Mouse (Mus musculus): ENCODE results near the gene Timm22.

Timm22 gene

DNA sequence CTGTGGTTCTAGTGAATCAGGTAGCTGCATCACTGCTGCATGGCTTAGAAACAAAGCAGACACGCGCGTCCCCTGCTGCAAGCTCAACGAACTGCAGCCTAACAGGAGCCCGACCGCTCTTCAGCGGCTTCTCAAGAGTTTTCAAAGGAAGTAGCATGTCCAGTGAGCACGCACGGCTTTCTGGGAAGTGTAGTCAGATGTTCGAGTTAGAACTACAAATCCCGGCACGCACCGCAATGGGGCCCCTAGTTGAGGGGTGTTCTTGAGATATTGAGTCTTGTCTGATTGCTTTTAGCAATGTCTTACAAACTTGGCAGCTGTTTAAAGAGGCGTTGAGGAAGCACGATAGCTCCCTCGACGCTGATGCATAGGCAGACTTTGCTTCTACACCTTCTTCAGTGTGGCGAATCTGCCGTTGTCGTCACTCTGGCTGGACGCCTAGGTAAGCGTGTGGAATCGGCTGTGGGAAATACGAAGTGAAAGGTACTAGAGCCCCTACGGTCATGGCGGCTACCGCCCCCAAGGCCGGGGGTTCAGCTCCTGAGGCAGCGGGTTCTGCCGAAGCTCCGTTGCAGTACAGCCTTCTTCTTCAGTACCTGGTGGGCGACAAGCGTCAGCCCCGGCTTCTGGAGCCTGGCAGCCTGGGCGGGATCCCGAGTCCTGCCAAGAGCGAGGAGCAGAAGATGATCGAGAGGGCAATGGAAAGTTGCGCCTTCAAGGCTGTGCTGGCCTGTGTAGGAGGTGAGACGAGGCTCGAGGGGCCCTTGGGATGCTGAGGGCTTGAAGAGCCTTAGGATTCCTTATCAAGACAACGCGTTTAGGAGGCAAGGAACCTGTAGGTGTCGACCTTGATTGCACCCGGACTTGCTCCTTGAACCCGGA is at the start of gene Timm22:
Timm22 (plus strand) TSS at position 251 of the 882 bp plus-strand sequence.
- Histone ChIP-seq H3K36me3 (ENCODE audit: control insufficient read depth, insufficient read depth, low read length, poor library complexity, severe bottlenecking) (0 out of 2 replicates have a peak, but pooled peaks cover 2% of the 10 kb centered on the region), H3K27me3 (ENCODE audit: control insufficient read depth, insufficient read depth, low read length, poor library complexity, severe bottlenecking) (no peaks in the 10 kb centered on the region)
- peak; percentile 99 for DNase-seq (ENCODE audit: low read depth, low spot score)

DNA sequence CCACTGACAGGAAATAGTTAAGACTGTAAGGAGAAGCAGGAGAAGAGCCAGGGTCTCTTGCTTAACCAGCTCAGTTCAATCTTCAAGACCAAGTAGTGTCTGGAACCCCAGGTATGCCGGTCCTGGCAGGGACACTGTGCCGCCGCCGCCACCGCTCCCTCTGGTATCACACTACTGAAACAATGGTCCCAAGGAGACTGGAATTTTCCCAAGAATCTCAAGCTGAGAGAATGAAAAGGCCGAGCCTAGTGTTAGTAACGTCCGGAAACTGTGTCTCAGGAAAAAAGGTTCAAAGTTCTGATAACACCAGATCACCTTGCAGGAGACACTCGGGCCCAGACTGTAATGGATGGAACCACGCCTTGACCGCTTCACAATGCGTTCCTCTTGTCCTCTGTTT is 49.3 kb upstream of the Timm22 start:
- DNase-seq (ENCODE audit: low read depth, low spot score), result no peak
- H3K36me3 ChIP-seq (ENCODE audit: control insufficient read depth, insufficient read depth, low read length, poor library complexity, severe bottlenecking), result no peaks in the 10 kb centered on the region

DNA sequence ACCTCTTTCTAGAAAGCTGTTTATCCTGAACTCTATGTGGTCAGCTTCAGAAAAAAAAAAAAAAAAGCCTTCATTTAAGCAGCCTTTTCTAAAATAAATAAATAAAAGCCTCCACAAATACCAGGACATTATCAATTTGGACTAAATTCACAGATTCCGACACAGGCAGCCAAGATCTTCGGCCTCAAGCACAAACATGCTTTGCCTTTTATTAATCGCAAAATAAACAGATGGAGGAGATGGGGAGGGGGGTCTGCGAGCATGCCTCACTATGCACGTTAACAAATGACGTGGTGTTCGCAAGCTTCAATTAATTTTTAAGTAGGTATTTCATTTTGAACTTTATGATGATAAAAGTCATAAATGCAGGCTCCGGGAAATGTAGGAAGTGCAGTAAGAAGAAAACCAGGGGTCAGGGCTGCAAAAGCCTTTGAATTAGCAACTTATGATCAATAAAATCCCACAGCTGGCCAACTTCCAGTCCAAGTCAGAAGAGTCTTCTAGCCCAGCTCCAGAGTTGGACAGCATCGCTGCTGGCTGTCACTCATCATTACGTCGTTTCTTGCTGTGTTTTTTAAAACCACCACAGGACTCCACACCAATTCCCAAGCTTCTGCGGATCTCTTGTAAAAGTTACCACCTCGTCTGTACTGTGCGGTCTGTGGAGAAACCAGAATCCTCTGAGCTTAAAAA is 48.0 kb upstream of the Timm22 start:
- no peaks in the 10 kb centered on the region for H3K36me3 ChIP-seq (ENCODE audit: control insufficient read depth, insufficient read depth, low read length, poor library complexity, severe bottlenecking)
- H3K27me3 ChIP-seq (ENCODE audit: control insufficient read depth, insufficient read depth, low read length, poor library complexity, severe bottlenecking), result no peaks in the 10 kb centered on the region
- DNase-seq (ENCODE audit: low read depth, low spot score), result no peak

More for the DNA sequence above, 49.3 kb upstream of the Timm22 start:
- no peaks in the 10 kb centered on the region for H3K27me3 ChIP-seq (ENCODE audit: control insufficient read depth, insufficient read depth, low read length, poor library complexity, severe bottlenecking)

DNA sequence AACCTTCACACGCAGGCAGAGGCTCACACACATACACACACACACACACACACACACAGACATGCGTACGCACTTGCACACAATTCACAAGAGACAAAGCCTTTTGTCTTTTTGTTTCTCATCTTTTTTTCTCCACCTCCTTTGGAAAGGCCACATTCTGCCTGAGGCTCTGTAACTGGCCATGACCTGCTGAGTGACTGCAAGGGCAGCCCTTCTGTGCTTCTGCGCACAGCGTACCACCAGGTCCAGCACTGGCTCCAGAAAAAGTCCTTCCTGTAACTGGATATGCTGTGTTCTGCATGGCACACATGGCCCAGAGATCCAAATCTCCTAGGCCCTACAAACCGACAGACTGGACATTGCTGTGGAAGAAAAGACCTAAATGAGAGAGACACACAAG is 46.5 kb upstream of the Timm22 start:
- DNase-seq (ENCODE audit: low read depth, low spot score), result no peak
- Histone ChIP-seq H3K36me3 (ENCODE audit: control insufficient read depth, insufficient read depth, low read length, poor library complexity, severe bottlenecking) (no peaks in the 10 kb centered on the region), H3K27me3 (ENCODE audit: control insufficient read depth, insufficient read depth, low read length, poor library complexity, severe bottlenecking) (no peaks in the 10 kb centered on the region)

DNA sequence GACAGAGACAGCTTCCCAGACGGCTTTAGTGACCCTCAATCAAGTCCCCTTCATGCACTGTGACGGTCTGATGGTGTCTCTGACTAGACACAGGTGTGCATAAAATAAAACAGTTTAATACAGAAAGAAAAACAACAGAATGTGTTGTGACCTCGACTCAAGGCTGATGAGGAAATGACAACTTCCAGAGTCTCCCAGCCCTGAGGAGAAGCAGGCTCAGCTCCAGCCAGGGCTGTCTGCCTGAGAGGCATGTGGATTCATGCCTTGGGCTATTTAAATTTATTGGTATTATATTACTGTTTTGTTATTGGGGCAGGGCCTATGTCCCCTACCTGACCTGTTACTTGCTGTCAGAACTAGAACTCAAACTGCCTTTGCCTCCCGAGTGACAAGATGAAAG is 45.3 kb upstream of the Timm22 start:
- H3K36me3 ChIP-seq (ENCODE audit: control insufficient read depth, insufficient read depth, low read length, poor library complexity, severe bottlenecking), result no peaks in the 10 kb centered on the region
- H3K27me3 ChIP-seq (ENCODE audit: control insufficient read depth, insufficient read depth, low read length, poor library complexity, severe bottlenecking), result no peaks in the 10 kb centered on the region
- DNase-seq (ENCODE audit: low read depth, low spot score), result no peak

DNA sequence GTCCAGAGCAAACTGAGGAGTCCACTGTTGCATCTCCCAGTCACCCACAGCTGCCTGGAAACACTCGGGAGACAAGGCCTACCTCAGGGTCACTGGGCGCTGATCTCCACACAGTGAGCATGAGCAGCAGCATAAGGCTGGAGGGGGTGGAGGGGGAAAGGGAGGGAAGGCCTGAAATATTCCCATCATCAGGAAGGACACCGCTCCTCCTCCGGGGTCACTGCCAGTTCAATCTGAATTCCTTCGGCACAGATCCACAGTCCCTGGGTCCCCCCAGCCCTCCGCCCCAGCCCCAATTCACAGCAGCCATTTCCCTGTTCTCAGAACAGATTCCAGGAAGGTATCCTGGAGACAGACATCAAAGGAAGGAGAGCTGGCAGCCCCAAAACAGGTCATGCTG is 43.6 kb upstream of the Timm22 start:
- no peak for DNase-seq (ENCODE audit: low read depth, low spot score)
- no peaks in the 10 kb centered on the region for H3K36me3 ChIP-seq (ENCODE audit: control insufficient read depth, insufficient read depth, low read length, poor library complexity, severe bottlenecking)
- H3K27me3 ChIP-seq (ENCODE audit: control insufficient read depth, insufficient read depth, low read length, poor library complexity, severe bottlenecking), result no peaks in the 10 kb centered on the region

DNA sequence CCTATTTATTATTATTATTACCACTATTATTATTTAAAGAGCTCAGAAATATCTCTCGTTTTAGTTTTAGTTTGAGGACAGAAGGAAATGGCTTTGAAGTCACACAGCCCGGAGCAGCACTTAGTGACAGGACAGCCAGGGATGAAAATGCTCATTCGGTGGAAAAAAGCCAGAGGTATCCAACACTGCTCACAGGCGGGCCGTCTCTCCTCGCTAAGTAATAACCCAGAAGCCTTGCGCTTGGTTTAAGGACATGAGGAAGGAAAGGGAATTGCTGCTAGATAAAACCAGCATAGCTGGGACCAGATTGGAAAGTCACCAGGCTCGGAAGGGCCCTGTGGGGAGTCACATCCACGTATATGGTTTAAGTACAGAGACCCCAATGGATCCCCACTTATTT is 43.1 kb upstream of the Timm22 start:
- H3K27me3 ChIP-seq (ENCODE audit: control insufficient read depth, insufficient read depth, low read length, poor library complexity, severe bottlenecking), result no peaks in the 10 kb centered on the region
- no peaks in the 10 kb centered on the region for H3K36me3 ChIP-seq (ENCODE audit: control insufficient read depth, insufficient read depth, low read length, poor library complexity, severe bottlenecking)
- no peak for DNase-seq (ENCODE audit: low read depth, low spot score)

DNA sequence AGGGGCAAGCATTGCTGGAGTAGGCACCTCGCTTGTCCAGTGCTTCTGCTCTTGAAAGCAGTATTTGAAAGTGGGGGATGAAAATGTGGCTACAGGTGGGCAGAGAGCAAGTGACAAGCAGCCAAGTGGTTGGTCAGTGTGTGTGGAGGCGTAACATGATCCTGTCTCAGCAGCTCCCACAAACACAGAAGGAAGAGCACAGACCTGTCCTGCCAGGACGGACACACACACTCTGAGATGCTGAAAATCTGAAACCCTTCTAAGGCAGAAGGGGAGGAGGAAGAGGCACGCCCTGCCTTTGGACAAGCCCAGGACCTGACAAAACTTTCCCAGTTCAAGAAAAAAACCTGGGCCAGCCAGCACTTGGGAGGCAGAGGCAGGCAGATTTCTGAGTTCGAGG is 42.7 kb upstream of the Timm22 start:
- H3K27me3 ChIP-seq (ENCODE audit: control insufficient read depth, insufficient read depth, low read length, poor library complexity, severe bottlenecking), result no peaks in the 10 kb centered on the region

DNA sequence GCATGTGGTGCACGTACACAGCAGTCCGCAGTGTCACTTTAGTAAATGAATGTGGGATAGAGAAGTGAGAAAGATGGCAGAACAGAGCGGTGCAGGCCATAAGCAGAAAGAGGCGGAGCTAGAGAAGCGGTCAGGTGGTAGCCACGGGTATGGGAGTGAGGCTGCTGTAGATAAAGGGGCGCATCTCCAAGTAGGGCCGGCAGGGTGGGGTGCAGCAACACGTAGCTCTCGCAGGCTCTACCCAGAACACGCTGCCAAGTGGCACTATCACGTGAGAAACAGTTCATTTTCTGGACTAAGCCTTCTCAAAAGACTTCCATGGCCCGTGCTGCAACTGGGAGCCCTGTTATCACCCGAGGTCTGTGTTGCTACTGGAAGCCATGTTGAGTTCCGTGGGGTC is 40.0 kb upstream of the Timm22 start:
- no peaks in the 10 kb centered on the region for H3K36me3 ChIP-seq (ENCODE audit: control insufficient read depth, insufficient read depth, low read length, poor library complexity, severe bottlenecking)
- H3K27me3 ChIP-seq (ENCODE audit: control insufficient read depth, insufficient read depth, low read length, poor library complexity, severe bottlenecking), result no peaks in the 10 kb centered on the region
- no peak for DNase-seq (ENCODE audit: low read depth, low spot score)

More for the DNA sequence above, 42.7 kb upstream of the Timm22 start:
- no peaks in the 10 kb centered on the region for H3K36me3 ChIP-seq (ENCODE audit: control insufficient read depth, insufficient read depth, low read length, poor library complexity, severe bottlenecking)
- DNase-seq (ENCODE audit: low read depth, low spot score), result no peak

DNA sequence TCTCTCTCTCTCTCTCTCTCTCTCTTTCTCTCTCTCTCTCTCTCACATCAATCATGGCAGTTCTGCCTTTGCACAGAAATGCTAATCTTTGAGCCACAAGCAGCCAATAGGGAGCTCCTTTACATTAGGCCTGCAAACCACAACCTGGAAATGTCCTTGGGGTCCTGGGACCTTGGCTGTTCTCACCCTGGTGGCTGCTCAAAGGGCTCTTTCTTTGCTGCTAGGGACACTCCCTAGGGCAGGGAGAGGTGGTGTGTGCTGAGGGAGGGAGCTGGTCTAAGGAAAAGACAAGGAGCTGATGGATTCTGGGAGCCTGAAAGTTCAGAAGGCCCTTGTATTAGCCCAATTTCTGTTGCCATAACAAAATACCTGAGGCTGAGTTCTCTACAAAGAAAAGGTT is 36.3 kb upstream of the Timm22 start:
- no peak for DNase-seq (ENCODE audit: low read depth, low spot score)
- H3K36me3 ChIP-seq (ENCODE audit: control insufficient read depth, insufficient read depth, low read length, poor library complexity, severe bottlenecking), result no peaks in the 10 kb centered on the region

DNA sequence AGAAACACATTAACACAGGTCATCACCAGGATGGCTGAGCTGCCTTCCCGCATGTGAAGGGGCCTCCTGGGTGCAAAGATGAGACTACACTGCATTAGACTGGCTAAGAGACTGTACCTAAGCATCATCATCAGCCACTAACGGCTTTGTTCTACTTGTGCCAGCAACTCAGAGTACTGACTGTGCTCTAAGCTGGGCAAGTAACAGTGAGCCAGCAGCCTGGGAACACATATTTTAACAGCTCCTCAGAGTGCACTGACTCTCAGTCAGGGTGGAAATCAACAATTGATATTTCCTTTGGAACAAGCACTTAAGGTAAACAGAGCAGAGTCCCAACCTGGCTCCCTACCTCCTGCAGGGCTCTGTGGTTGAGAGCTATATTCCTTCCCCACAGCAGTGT is 34.6 kb upstream of the Timm22 start:
- no peaks in the 10 kb centered on the region for H3K27me3 ChIP-seq (ENCODE audit: control insufficient read depth, insufficient read depth, low read length, poor library complexity, severe bottlenecking)
- no peak for DNase-seq (ENCODE audit: low read depth, low spot score)
- no peaks in the 10 kb centered on the region for H3K36me3 ChIP-seq (ENCODE audit: control insufficient read depth, insufficient read depth, low read length, poor library complexity, severe bottlenecking)

More for the DNA sequence above, 36.3 kb upstream of the Timm22 start:
- no peaks in the 10 kb centered on the region for H3K27me3 ChIP-seq (ENCODE audit: control insufficient read depth, insufficient read depth, low read length, poor library complexity, severe bottlenecking)

DNA sequence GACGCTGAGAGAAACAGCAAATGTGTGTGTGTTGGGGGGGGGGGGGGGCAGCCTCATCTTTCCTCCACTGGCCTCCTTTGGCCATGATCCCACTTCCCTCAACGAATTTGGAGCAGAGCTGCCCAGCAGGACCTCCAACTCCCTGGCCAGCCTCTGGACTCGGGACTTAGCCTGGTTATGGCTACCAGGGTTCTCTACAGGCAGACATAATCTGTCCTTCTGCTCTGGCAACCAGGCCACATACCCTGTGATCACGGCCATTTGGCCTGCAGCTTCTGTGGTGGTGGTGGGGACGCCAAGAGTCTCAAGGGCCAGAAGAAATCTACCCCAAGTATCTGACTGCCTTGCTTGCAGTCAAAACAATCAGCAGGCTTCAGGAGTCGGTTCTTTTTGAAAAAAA is 34.2 kb upstream of the Timm22 start:
- Histone ChIP-seq H3K27me3 (ENCODE audit: control insufficient read depth, insufficient read depth, low read length, poor library complexity, severe bottlenecking) (no peaks in the 10 kb centered on the region), H3K36me3 (ENCODE audit: control insufficient read depth, insufficient read depth, low read length, poor library complexity, severe bottlenecking) (no peaks in the 10 kb centered on the region)
- no peak for DNase-seq (ENCODE audit: low read depth, low spot score)

DNA sequence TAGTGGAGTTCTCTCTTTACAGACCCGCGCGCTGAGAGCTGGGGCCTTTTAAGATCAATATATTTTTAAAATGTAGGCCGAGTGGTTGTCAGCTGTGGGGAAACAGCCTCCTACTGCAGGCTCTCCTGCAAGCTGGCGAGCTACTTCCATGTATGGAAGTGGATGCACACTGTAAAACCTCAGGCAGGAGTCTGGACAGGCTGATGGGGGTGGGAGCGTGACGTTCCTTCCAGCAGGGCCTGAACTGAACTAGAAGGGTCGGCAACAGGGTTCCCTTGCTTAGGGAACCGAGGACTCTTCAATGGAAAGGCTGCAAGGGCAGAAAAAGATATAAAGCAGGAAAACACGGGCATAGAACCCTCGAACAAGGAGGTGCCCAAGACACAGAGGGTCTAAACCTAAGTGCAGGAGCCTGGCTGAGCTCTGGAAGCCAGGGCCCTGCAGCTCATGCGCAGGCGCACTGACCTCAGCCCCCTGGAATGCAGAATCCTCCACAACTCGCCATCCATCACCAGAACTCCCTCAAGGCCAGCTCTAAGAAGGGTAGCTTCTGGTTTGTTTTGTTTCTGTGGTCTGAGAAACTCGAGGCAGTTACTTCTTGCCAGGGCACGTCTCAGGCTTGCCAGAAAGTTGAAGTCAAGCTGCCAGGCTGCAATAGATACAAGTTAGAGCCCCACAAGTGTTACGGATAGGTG is 32.1 kb upstream of the Timm22 start:
- Histone ChIP-seq H3K27me3 (ENCODE audit: control insufficient read depth, insufficient read depth, low read length, poor library complexity, severe bottlenecking) (no peaks in the 10 kb centered on the region), H3K36me3 (ENCODE audit: control insufficient read depth, insufficient read depth, low read length, poor library complexity, severe bottlenecking) (no peaks in the 10 kb centered on the region)
- DNase-seq (ENCODE audit: low read depth, low spot score), result no peak

DNA sequence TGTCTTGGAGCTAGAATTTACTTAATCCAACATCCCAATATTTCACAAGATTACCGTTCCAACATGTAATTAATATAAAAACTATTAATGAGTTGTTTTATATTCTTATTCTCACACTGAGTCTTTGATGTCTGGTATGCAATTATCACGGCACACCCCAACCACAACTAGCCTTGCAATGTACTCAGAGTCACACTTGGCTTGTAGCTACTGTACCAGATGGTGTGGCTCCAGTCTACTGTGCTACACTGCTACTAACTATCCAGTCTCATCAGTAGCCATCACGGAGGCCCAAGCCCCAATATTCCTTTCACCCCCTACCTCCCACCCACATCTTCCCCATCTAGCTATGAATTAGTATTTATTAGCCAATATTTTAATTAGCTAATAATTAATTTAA is 30.3 kb upstream of the Timm22 start:
- H3K27me3 ChIP-seq (ENCODE audit: control insufficient read depth, insufficient read depth, low read length, poor library complexity, severe bottlenecking), result no peaks in the 10 kb centered on the region
- DNase-seq (ENCODE audit: low read depth, low spot score), result no peak
- no peaks in the 10 kb centered on the region for H3K36me3 ChIP-seq (ENCODE audit: control insufficient read depth, insufficient read depth, low read length, poor library complexity, severe bottlenecking)

All from splenic B cell, adult 2 months (primary cell).